Mouse (Mus musculus) hindbrain, embryonic 11.5 days (tissue): Measurements from ENCODE around the gene Slc35d3. TPM values are rescaled to one million over a fixed set of nuclear protein-coding genes. Genes with fewer than 3 reads are reported as not detected.

Experiments
- ATAC-seq: fragments of 200-750 bp; cut with Nextera tagmentation; 2 replicates; pipeline ENCODE4 v1.8.0; 2017; ENCODE audit warnings: mild to moderate bottlenecking, moderate TSS enrichment, moderate library complexity; ENCODE audit not compliant: low FRiP score
- DNase-seq: peaks from one replicate; pipeline ENCODE4 v3.0.0-alpha.2; 2015; ENCODE audit warnings: low spot score
- H3K27ac ChIP-seq: fragments of 300-500 bp; sonication (generic); 2 replicates; pipeline ENCODE4 v1.5.1; 2014; ENCODE audit warnings: mild to moderate bottlenecking, low read depth, low read length
- H3K27me3 ChIP-seq: fragments of 300-500 bp; sonication (generic); 2 replicates; pipeline ENCODE4 v1.6.1; 2014; ENCODE audit warnings: mild to moderate bottlenecking, low read length, moderate library complexity, mixed read lengths; ENCODE audit not compliant: control insufficient read depth, insufficient read depth
- H3K36me3 ChIP-seq: fragments of 300-500 bp; sonication (generic); 2 replicates; pipeline ENCODE4 v1.6.1; 2014; ENCODE audit warnings: mild to moderate bottlenecking, low read length, moderate library complexity, mixed read lengths; ENCODE audit not compliant: control insufficient read depth, insufficient read depth
- H3K4me1 ChIP-seq: fragments of 300-500 bp; sonication (generic); replicated peaks from 2 replicates; pipeline ENCODE4 v1.6.1; 2014; ENCODE audit warnings: low read length, mixed read lengths; ENCODE audit not compliant: control insufficient read depth, insufficient read depth
- H3K4me2 ChIP-seq: fragments of 300-500 bp; sonication (generic); replicated peaks from 2 replicates; pipeline ENCODE4 v1.6.1; 2014; ENCODE audit warnings: mild to moderate bottlenecking, low read depth, low read length
- H3K4me3 ChIP-seq: fragments of 300-500 bp; sonication (generic); 2 replicates; pipeline ENCODE4 v1.5.1; 2014; ENCODE audit warnings: low read depth, low read length
- H3K9ac ChIP-seq: fragments of 300-500 bp; sonication (generic); 2 replicates; pipeline ENCODE4 v1.6.1; 2014; ENCODE audit warnings: low read depth, low read length
- H3K9me3 ChIP-seq: fragments of 300-500 bp; sonication (generic); 2 replicates; pipeline ENCODE4 v1.6.1; 2016; ENCODE audit warnings: low read length; ENCODE audit not compliant: control insufficient read depth
- WGBS: fragments of 180-500 bp; shearing (Covaris S2); extraction: QIAGEN DNeasy Blood & Tissue Kit; methylation state at CpG from one replicate; pipeline ENCODE4 v1.1.7; 2014; 5-methylcytosine and 5-hydroxymethylcytosine counted together
- polyA plus RNA-seq: library from polyadenylated mRNA; unstranded; fragments of >200 nt; fragmentation: Nextera tagmentation; extraction: Ambion mirVana; gene quantifications from 2 replicates; pipeline ENCODE4 v1.2.1, GENCODE M21; 2014

The Slc35d3 gene
- polyA plus RNA-seq, 1 experiment from 2014 or later: 0.60 TPM

DNA sequence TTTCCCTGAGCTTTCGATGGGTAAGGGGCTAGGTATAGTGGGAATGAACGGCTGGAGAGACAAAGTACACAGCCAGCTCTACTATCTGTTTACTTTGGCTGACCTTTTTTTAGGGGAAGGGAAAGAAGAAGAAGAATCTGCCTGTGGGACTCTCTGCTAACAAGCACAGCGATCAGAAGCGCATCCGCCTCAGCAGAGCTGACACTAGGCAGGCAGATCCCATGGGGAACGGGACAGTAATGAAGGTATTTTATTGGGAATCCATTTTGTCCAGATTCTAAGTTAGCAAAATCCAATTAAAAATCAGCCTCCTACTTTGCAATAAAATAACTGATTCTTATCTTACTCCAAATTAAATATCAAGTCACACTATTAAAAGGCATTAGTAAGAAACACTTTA, 27.9 kb upstream of the Slc35d3 start:
- no peaks in the 10 kb centered on the region for H3K27me3 ChIP-seq
- H3K9me3 ChIP-seq: no peaks in the 10 kb centered on the region
- ATAC-seq (no peak), DNase-seq (no peak)
- H3K4me2 ChIP-seq: no peak overlapping the region
- H3K4me1 ChIP-seq: no peaks in the 10 kb centered on the region
- no peak overlapping the region for H3K4me3 ChIP-seq
- no peaks in the 10 kb centered on the region for H3K36me3 ChIP-seq
- no peak overlapping the region for H3K27ac ChIP-seq
- H3K9ac ChIP-seq: no peak overlapping the region
- WGBS: 67% methylated on average over 6 of the region's 6 CpGs

- Histone ChIP-seq H3K27me3 (no peaks in the 10 kb centered on the region), H3K9ac (no peak overlapping the region), H3K9me3 (no peaks in the 10 kb centered on the region), H3K4me2 (no peak overlapping the region), H3K36me3 (no peaks in the 10 kb centered on the region), H3K4me3 (no peak overlapping the region), H3K27ac (no peak overlapping the region), H3K4me1 (no peaks in the 10 kb centered on the region)
- DNase-seq: no peak
- 87% methylated on average over 9 of the region's 9 CpGs for WGBS
- ATAC-seq: no peak
Observed at GRCm38 (mm10) chr10:19877679-19878078, 26.4 kb upstream of the Slc35d3 start.

GRCm38 (mm10) chr10:19877257-19877656, 26.0 kb upstream of the Slc35d3 start:
- H3K4me1 ChIP-seq: no peaks in the 10 kb centered on the region
- H3K27me3 ChIP-seq: no peaks in the 10 kb centered on the region
- no peak overlapping the region for H3K27ac ChIP-seq
- no peak overlapping the region for H3K9ac ChIP-seq
- no peak overlapping the region for H3K4me3 ChIP-seq
- H3K9me3 ChIP-seq: no peaks in the 10 kb centered on the region
- no peaks in the 10 kb centered on the region for H3K36me3 ChIP-seq
- 89% methylated on average over 8 of the region's 8 CpGs for WGBS
- DNase-seq: no peak
- no peak for ATAC-seq
- H3K4me2 ChIP-seq: no peak overlapping the region

GRCm38 (mm10) chr10:19876669-19877068, 25.4 kb upstream of the Slc35d3 start:
- H3K4me1 ChIP-seq: no peaks in the 10 kb centered on the region
- no peak overlapping the region for H3K9ac ChIP-seq
- no peaks in the 10 kb centered on the region for H3K27me3 ChIP-seq
- WGBS: 49% methylated on average over 7 of the region's 7 CpGs
- ATAC-seq (no peak), DNase-seq (peak; percentile 16)
- H3K9me3 ChIP-seq: no peaks in the 10 kb centered on the region
- no peak overlapping the region for H3K27ac ChIP-seq
- no peaks in the 10 kb centered on the region for H3K36me3 ChIP-seq
- no peak overlapping the region for H3K4me2 ChIP-seq
- no peak overlapping the region for H3K4me3 ChIP-seq

DNA sequence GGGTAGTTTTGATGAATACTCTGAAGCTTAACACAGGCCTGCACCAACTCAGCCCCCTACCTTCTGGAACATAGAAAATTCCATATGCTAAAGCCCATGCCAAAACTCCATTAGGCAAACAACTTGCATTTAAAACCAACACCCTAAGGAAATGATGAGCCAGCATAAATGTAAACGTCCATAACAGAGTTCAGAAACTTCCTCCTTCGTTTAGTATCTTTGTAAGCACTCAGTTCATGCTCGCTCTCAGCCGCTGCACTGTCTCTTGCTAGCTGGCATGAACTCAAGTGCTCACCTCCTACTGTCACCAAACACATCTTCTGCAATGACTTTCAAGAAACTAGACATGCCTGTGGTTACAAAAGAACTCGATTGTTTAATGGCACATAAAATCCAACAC, 24.1 kb upstream of the Slc35d3 start:
- 91% methylated on average over 5 of the region's 5 CpGs for WGBS
- no peak for ATAC-seq
- no peak overlapping the region for H3K4me2 ChIP-seq

GRCm38 (mm10) chr10:19855597-19856306, 4.5 kb upstream of the Slc35d3 start:
- Histone ChIP-seq H3K27ac (no peak overlapping the region), H3K4me3 (no peak overlapping the region), H3K4me1 (0 out of 2 replicates have a peak, but pooled peaks cover 3% of the 10 kb centered on the region), H3K36me3 (no peaks in the 10 kb centered on the region), H3K4me2 (no peak overlapping the region), H3K9me3 (no peaks in the 10 kb centered on the region), H3K27me3 (peaks cover 22% of the 10 kb centered on the region), H3K9ac (no peak overlapping the region)
- no peak for DNase-seq
- 92% methylated on average over 7 of the region's 7 CpGs for WGBS
- no peak for ATAC-seq

More for the DNA sequence above, 24.1 kb upstream of the Slc35d3 start:
- no peak for DNase-seq
- Histone ChIP-seq H3K9me3 (no peaks in the 10 kb centered on the region), H3K27me3 (no peaks in the 10 kb centered on the region), H3K9ac (no peak overlapping the region), H3K27ac (no peak overlapping the region), H3K36me3 (no peaks in the 10 kb centered on the region), H3K4me3 (no peak overlapping the region), H3K4me1 (no peaks in the 10 kb centered on the region)

- Histone ChIP-seq H3K9me3 (no peaks in the 10 kb centered on the region), H3K4me3 (no peak overlapping the region), H3K9ac (no peak overlapping the region), H3K4me1 (peaks cover 10% of the 10 kb centered on the region; the same call in 1 of the 2 replicates), H3K36me3 (no peaks in the 10 kb centered on the region), H3K27ac (no peak overlapping the region), H3K4me2 (no peak overlapping the region), H3K27me3 (peaks cover 43% of the 10 kb centered on the region)
- ATAC-seq (no peak), DNase-seq (no peak)
- 72% methylated on average over 2 of the region's 2 CpGs for WGBS
Observed at GRCm38 (mm10) chr10:19853609-19854008, 2.4 kb upstream of the Slc35d3 start.

GRCm38 (mm10) chr10:19852776-19853175, 1.5 kb upstream of the Slc35d3 start:
- ATAC-seq (no peak), DNase-seq (no peak)
- Histone ChIP-seq H3K4me1 (peaks cover 10% of the 10 kb centered on the region; the same call in 1 of the 2 replicates), H3K27ac (no peak overlapping the region), H3K36me3 (no peaks in the 10 kb centered on the region), H3K9me3 (no peaks in the 10 kb centered on the region), H3K27me3 (peaks cover 44% of the 10 kb centered on the region), H3K4me2 (no peak overlapping the region), H3K9ac (no peak overlapping the region), H3K4me3 (no peak overlapping the region)
- 37% methylated on average over 6 of the region's 6 CpGs for WGBS

- H3K27ac ChIP-seq: no peak overlapping the region
- H3K4me2 ChIP-seq: peak overlapping the region; percentile 100
- peaks cover 46% of the 10 kb centered on the region for H3K27me3 ChIP-seq
- peak overlapping the region; percentile 49 for H3K9ac ChIP-seq
- 0% methylated on average over 35 of the region's 36 CpGs for WGBS
- ATAC-seq (peak; percentile 69), DNase-seq (peak; percentile 76)
- no peaks in the 10 kb centered on the region for H3K9me3 ChIP-seq
- H3K4me3 ChIP-seq: peak overlapping the region; percentile 58
- H3K4me1 ChIP-seq: peaks cover 10% of the 10 kb centered on the region; the same call in 1 of the 2 replicates
- no peaks in the 10 kb centered on the region for H3K36me3 ChIP-seq
Observed at GRCm38 (mm10) chr10:19850544-19850997, 688 bp downstream of the Slc35d3 start.
